Mouse (Mus musculus) liver, adult 2 months (tissue): ENCODE results near the gene Tyw3.

Source experiments
- CTCF ChIP-seq: fragments of 200-500 bp; IDR thresholded peaks from 2 replicates; pipeline ENCODE4 v1.5.1; 2011; ENCODE audit warnings: low read depth, low read length, control low read depth
- POLR2A ChIP-seq: fragments of 200-500 bp; IDR thresholded peaks from 2 replicates; pipeline ENCODE4 v1.6.1; 2011; ENCODE audit warnings: low read length, control low read depth; ENCODE audit not compliant: insufficient read depth; ENCODE audit errors: extremely low read depth

- no peak for TF ChIP-seq CTCF
- TF ChIP-seq POLR2A: no peak
These were observed 5.2 kb upstream of the Tyw3 start for GRCm38 (mm10) chr3:154602141-154602540.
